Mouse (Mus musculus): ENCODE data around the gene Hoxd12. TPM values are rescaled to one million over a fixed set of nuclear protein-coding genes. Genes with fewer than 3 reads are reported as not detected.

The Hoxd12 gene
- polyA plus RNA-seq, 1 experiment from 2014 or later: not detected

- Histone ChIP-seq H3K4me1 (replicated peaks) (peaks cover 13% of the 10 kb centered on the region), H3K9ac (replicated peaks) (no peak within 1 kb of the TSS), H3K4me2 (replicated peaks) (no peak within 1 kb of the TSS), H3K27ac (no peak within 1 kb of the TSS), H3K9me3 (no peaks in the 10 kb centered on the region), H3K4me3 (replicated peaks) (no peak within 1 kb of the TSS), H3K36me3 (no peaks in the 10 kb centered on the region), H3K27me3 (peaks cover 100% of the 10 kb centered on the region)
- WGBS: 1% methylated on average over 15 of the region's 15 CpGs
- ATAC-seq: no peak
Measured at GRCm38 (mm10) chr2:74678891-74679595, 4.2 kb downstream of the Hoxd12 start, which contains the start of gene Hoxd11. Hoxd11 (plus strand) TSS chr2:74679557.

DNA sequence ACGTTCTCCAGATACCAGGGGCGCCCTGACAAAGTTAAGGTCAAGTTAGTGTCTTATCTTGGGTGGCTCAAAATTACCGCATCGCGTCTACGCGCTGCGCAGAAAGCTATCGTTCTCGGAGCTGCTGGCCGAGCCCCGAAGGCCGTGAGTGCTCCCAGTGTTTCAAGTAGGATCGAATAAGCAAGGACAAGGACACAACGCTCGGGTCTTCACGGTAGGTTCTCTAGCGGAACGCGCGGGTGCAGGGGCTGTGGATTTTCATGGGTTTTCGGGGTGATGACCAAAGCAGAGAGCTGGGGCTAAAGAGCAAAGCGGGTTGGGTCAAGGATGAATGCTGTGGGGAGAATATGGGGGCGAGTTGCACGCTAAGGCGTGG is 4.8 kb downstream of the Hoxd12 start:
- H3K9me3 ChIP-seq: no peaks in the 10 kb centered on the region
- no peak overlapping the region for H3K4me3 ChIP-seq (replicated peaks)
- H3K4me2 ChIP-seq (replicated peaks): no peak overlapping the region
- no peaks in the 10 kb centered on the region for H3K36me3 ChIP-seq
- H3K9ac ChIP-seq (replicated peaks): no peak overlapping the region
- WGBS: under 1% methylated on average over 26 of the region's 26 CpGs
- peaks cover 13% of the 10 kb centered on the region for H3K4me1 ChIP-seq (replicated peaks)
- H3K27ac ChIP-seq: no peak overlapping the region
- peaks cover 100% of the 10 kb centered on the region for H3K27me3 ChIP-seq
- no peak for ATAC-seq

DNA sequence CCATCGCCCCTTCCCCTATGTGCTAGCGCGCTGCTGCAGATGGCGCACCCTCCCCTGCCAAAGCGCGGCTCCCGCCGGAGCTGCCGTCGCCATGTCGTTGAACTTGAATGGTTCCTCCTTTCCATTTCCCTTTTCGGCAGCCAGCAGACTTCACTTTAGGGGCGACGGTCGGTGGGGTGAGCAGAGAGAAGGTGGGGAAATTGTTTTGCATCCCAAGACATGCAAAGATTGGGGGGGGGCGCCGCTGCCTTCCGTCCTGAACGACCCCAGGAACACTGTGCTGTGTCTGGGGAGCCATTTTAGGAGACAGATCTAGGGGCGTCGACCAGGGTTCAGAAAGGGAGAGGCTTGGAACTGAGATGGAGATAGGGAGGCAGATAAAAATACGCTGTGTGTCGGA is 5.2 kb downstream of the Hoxd12 start:
- H3K9me3 ChIP-seq: no peaks in the 10 kb centered on the region
- no peak for ATAC-seq
- WGBS: 1% methylated on average over 23 of the region's 23 CpGs
- peaks cover 13% of the 10 kb centered on the region for H3K4me1 ChIP-seq (replicated peaks)
- H3K4me3 ChIP-seq (replicated peaks): no peak overlapping the region
- H3K27ac ChIP-seq: no peak overlapping the region
- no peak overlapping the region for H3K4me2 ChIP-seq (replicated peaks)
- H3K9ac ChIP-seq (replicated peaks): no peak overlapping the region
- peaks cover 100% of the 10 kb centered on the region for H3K27me3 ChIP-seq
- no peaks in the 10 kb centered on the region for H3K36me3 ChIP-seq

GRCm38 (mm10) chr2:74680561-74681398 is 6.0 kb downstream of the Hoxd12 start:
- no peak overlapping the region for H3K9ac ChIP-seq (replicated peaks)
- ATAC-seq: no peak
- H3K36me3 ChIP-seq: no peaks in the 10 kb centered on the region
- WGBS: under 1% methylated on average over 21 of the region's 21 CpGs
- no peak overlapping the region for H3K27ac ChIP-seq
- H3K9me3 ChIP-seq: no peaks in the 10 kb centered on the region
- H3K4me1 ChIP-seq (replicated peaks): peaks cover 13% of the 10 kb centered on the region
- H3K4me3 ChIP-seq (replicated peaks): no peak overlapping the region
- no peak overlapping the region for H3K4me2 ChIP-seq (replicated peaks)
- H3K27me3 ChIP-seq: peaks cover 100% of the 10 kb centered on the region

DNA sequence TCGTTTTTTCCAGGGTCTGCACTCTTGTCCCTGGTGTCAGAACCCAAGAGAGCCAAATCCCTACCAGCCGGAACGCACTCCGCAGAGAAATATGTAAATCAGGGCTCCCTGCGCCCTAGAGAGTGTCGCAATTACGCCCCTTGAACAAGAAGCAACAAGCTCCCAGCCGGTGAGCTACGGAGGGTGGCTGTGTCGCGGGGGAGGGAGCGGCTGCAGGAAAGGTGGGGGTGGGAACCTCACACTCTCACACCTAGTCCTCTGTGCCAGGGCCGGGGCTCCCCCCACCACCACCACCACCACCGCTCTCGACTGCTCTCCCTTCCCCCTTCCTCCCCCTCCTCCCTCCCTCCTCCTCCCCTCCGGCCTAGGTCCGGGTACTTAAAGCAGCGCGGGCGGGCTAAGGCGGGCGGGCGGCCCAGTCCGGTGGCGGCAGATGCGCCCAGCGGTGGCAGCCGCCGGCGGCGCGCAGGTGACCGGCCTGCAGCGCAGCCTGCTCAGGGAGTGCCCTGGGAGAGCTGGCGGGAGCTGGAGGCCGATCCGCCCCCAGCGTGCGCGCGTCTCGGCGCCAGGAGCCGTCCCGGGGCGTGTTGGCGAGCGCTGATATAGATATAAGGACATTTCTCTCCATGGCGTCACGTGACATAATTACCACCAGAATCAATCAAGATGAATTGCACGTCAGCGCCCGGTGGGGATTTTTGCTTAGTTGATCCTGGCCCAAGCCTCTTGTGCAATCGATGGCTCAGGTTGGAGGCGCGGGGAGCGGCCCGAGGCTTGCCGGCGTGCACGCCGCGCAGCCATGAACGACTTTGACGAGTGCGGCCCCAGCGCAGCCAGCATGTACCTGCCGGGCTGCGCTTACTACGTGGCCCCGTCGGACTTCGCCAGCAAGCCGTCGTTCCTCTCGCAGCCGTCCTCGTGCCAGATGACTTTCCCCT is 7.0 kb downstream of the Hoxd12 start:
- Histone ChIP-seq H3K4me2 (replicated peaks) (peak overlapping the region; percentile 9; the same call in 1 of the 2 replicates), H3K9ac (replicated peaks) (no peak overlapping the region), H3K36me3 (no peaks in the 10 kb centered on the region), H3K27ac (no peak overlapping the region), H3K27me3 (peaks cover 99% of the 10 kb centered on the region), H3K9me3 (no peaks in the 10 kb centered on the region), H3K4me3 (replicated peaks) (0 out of 2 replicates have a peak overlapping the region, but pooled peaks have one; percentile 15), H3K4me1 (replicated peaks) (peaks cover 13% of the 10 kb centered on the region)
- ATAC-seq: peak; percentile 20; the same call in 1 of the 2 replicates
- WGBS: under 1% methylated on average over 72 of the region's 78 CpGs

- H3K27ac ChIP-seq: no peak overlapping the region
- H3K9ac ChIP-seq (replicated peaks): no peak overlapping the region
- peaks cover 13% of the 10 kb centered on the region for H3K4me1 ChIP-seq (replicated peaks)
- H3K4me2 ChIP-seq (replicated peaks): peak overlapping the region; percentile 9; the same call in 1 of the 2 replicates
- peaks cover 99% of the 10 kb centered on the region for H3K27me3 ChIP-seq
- no peaks in the 10 kb centered on the region for H3K36me3 ChIP-seq
- no peak for ATAC-seq
- WGBS: under 1% methylated on average over 49 of the region's 51 CpGs
- no peaks in the 10 kb centered on the region for H3K9me3 ChIP-seq
- H3K4me3 ChIP-seq (replicated peaks): 0 out of 2 replicates have a peak overlapping the region, but pooled peaks have one; percentile 15
Measured at GRCm38 (mm10) chr2:74682796-74683195, 8.0 kb downstream of the Hoxd12 start.

DNA sequence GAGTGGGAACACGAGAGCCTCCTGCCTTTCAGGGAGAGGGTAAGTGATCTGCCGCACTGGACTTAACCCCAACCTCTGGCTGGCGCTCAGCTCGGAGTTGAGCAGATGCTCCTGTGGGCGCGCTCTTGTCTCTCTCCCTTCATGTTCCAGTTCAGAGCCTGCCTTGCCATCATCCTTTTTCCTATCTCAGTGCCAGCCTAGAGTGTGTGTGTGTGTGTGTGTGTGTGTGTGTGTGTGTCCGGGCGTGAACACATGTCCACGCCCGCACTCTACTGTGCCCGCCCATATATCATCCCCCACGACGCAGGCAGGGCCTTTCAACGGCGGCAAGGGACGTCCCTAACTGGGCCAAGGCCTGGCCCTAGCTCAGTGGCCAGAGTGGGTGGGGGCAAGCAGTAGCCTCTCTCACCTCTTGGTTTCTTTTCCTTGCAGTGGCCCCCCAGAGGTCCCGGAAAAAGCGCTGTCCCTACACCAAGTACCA is 8.7 kb downstream of the Hoxd12 start:
- peak; percentile 53; the same call in 1 of the 2 replicates for ATAC-seq
- under 1% methylated on average over 18 of the region's 18 CpGs for WGBS

DNA sequence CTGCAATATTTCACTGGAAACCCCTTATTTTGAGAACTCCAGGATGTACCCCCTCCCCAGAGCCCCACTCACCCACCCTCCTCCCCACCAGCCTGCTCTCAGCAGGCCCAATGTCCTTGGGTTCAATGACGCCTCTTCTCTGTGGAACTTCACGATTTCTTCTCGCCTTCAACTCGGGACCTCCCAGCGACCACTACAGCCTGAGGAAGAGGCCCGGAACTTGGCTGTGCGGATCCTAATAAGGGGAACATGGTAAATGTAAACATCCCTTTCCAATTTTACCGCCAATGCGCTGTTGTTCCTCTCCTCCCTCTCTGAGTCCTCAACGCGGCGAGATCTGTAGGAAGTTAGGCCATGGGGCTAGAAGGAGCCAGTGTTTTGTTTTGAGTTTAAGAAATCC is 9.3 kb downstream of the Hoxd12 start:
- Histone ChIP-seq H3K4me1 (replicated peaks) (peaks cover 13% of the 10 kb centered on the region), H3K36me3 (no peaks in the 10 kb centered on the region), H3K27ac (no peak overlapping the region), H3K4me2 (replicated peaks) (no peak overlapping the region), H3K9ac (replicated peaks) (no peak overlapping the region), H3K27me3 (peaks cover 99% of the 10 kb centered on the region), H3K9me3 (no peaks in the 10 kb centered on the region), H3K4me3 (replicated peaks) (no peak overlapping the region)
- no peak for ATAC-seq
- under 1% methylated on average over 12 of the region's 12 CpGs for WGBS

More for the DNA sequence above, 8.7 kb downstream of the Hoxd12 start:
- Histone ChIP-seq H3K4me1 (replicated peaks) (peaks cover 13% of the 10 kb centered on the region), H3K27me3 (peaks cover 99% of the 10 kb centered on the region), H3K4me3 (replicated peaks) (no peak overlapping the region), H3K9me3 (no peaks in the 10 kb centered on the region), H3K9ac (replicated peaks) (no peak overlapping the region), H3K27ac (no peak overlapping the region), H3K4me2 (replicated peaks) (no peak overlapping the region), H3K36me3 (no peaks in the 10 kb centered on the region)

- no peaks in the 10 kb centered on the region for H3K36me3 ChIP-seq
- WGBS: 12% methylated on average over 4 of the region's 4 CpGs
- no peak for ATAC-seq
- H3K4me3 ChIP-seq (replicated peaks): no peak overlapping the region
- peaks cover 13% of the 10 kb centered on the region for H3K4me1 ChIP-seq (replicated peaks)
- no peaks in the 10 kb centered on the region for H3K9me3 ChIP-seq
- H3K9ac ChIP-seq (replicated peaks): no peak overlapping the region
- peaks cover 99% of the 10 kb centered on the region for H3K27me3 ChIP-seq
- no peak overlapping the region for H3K4me2 ChIP-seq (replicated peaks)
- H3K27ac ChIP-seq: no peak overlapping the region
Measured at GRCm38 (mm10) chr2:74685059-74685603, 10.3 kb downstream of the Hoxd12 start.

DNA sequence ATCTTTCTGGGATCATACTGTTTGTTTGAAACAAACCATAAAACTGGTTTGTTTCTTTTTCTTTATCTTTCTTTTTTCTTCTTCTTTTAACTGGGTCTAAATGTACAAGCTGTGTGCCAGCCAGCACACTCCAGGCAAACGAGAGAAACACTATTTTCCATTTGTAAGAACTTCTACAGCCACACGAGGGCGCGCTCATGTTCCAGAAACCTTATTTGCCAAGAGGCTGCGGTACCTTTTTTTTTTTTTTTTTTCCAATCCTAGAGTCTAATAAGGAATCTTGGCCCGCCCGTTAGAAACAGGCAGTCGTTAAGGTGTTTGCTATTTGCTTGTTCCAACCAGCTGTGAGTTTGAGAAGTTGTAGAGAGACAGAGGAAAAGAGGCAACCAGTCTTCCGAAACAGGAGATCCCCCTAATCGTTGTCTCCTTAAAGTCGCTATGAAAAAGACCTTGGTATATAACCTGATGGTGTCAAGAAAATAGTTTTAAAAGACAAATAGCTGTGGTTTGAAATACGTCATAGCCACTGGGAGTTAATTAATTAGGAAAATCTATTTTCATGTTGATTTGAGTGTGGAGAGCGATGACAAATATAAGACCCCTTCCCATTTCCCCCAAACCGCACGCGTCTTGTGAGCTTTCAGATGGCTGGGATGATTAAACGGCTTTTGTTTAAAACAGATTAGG is 11.6 kb downstream of the Hoxd12 start:
- no peak overlapping the region for H3K4me3 ChIP-seq (replicated peaks)
- H3K27ac ChIP-seq: no peak overlapping the region
- H3K36me3 ChIP-seq: no peaks in the 10 kb centered on the region
- H3K4me2 ChIP-seq (replicated peaks): no peak overlapping the region
- no peaks in the 10 kb centered on the region for H3K9me3 ChIP-seq
- WGBS: 4% methylated on average over 17 of the region's 17 CpGs
- ATAC-seq: no peak
- peaks cover 14% of the 10 kb centered on the region for H3K4me1 ChIP-seq (replicated peaks)
- H3K9ac ChIP-seq (replicated peaks): no peak overlapping the region
- H3K27me3 ChIP-seq: peaks cover 97% of the 10 kb centered on the region
